Mouse (Mus musculus): ENCODE measurements at regions not wholly inside any gene's neighbourhood (a gene's known extent, or its start where the extent isn't known, plus 50 kb on each side); places are given as distances from the start of the nearest gene placed in this dataset.

GRCm38 (mm10) chr15:67673276-67673675 is 1172.6 kb upstream of the Lrrc6 start:
- H3K27me3 ChIP-seq (replicated peaks; ENCODE audit: control insufficient read depth, insufficient read depth, low read length): no peaks in the 10 kb centered on the region
- H3K27ac ChIP-seq (ENCODE audit: insufficient read depth, low read depth, low read length): no peak overlapping the region
- 98% methylated on average over 2 of the region's 2 CpGs for WGBS
- H3K4me3 ChIP-seq (ENCODE audit: insufficient read depth, low read depth, low read length): no peak overlapping the region
- H3K36me3 ChIP-seq (ENCODE audit: control insufficient read depth, insufficient read depth, low read length): no peaks in the 10 kb centered on the region
- H3K4me1 ChIP-seq (ENCODE audit: control insufficient read depth, insufficient read depth, low read length): no peaks in the 10 kb centered on the region
- no peak for DNase-seq
- TF ChIP-seq POLR2A (IDR thresholded peaks at IDR 0.05; ENCODE audit: low read depth, low read length): no peak

GRCm38 (mm10) chr15:67636155-67636554 is 1135.4 kb upstream of the Lrrc6 start:
- 4% methylated on average over 1 of the region's 1 CpGs for WGBS
- Histone ChIP-seq H3K4me3 (ENCODE audit: insufficient read depth, low read depth, low read length) (no peak overlapping the region), H3K4me1 (ENCODE audit: control insufficient read depth, insufficient read depth, low read length) (no peaks in the 10 kb centered on the region), H3K36me3 (ENCODE audit: control insufficient read depth, insufficient read depth, low read length) (no peaks in the 10 kb centered on the region), H3K27me3 (replicated peaks; ENCODE audit: control insufficient read depth, insufficient read depth, low read length) (no peaks in the 10 kb centered on the region; the same call in 1 of the 2 replicates), H3K27ac (ENCODE audit: insufficient read depth, low read depth, low read length) (no peak overlapping the region)
- TF ChIP-seq POLR2A (IDR thresholded peaks at IDR 0.05; ENCODE audit: low read depth, low read length): no peak
- TF ChIP-seq CTCF (conservative IDR thresholded peaks at IDR 0.05; ENCODE audit: insufficient read depth, insufficient read length, low read depth, low read length): no peak
- DNase-seq: no peak

DNA sequence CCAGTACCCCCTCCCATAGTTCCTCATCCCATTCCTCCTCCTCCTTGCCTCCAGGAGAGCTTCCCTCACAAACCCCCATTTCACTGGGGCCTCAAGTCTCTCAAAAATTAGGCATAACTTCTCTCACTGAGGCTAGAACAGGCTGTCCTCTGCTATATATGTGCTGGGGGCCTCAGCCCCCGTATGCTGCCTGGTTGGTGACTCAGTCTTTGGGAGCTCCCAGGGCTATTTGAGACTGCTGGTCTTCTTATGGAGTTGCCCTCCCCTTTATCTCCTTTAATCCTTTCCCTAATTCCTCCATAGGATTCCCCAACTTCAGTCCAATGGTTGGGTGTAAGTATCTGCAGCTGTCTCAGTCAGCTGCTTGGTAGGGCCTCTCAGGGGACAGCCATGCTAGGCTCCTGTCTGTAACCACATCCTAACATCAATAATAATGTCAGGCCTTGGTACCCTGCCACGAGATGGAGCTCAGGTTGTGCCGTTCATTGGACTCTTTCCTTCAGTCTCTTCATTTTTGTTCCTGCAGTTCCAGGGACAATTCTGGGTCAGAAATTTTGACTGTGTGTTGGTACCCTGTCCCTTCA is 1126.1 kb upstream of the Lrrc6 start:
- Histone ChIP-seq H3K36me3 (ENCODE audit: control insufficient read depth, insufficient read depth, low read length) (no peaks in the 10 kb centered on the region), H3K27me3 (replicated peaks; ENCODE audit: control insufficient read depth, insufficient read depth, low read length) (no peaks in the 10 kb centered on the region), H3K4me3 (ENCODE audit: insufficient read depth, low read depth, low read length) (no peak overlapping the region), H3K4me1 (ENCODE audit: control insufficient read depth, insufficient read depth, low read length) (no peaks in the 10 kb centered on the region), H3K27ac (ENCODE audit: insufficient read depth, low read depth, low read length) (no peak overlapping the region)
- TF ChIP-seq POLR2A (IDR thresholded peaks at IDR 0.05; ENCODE audit: low read depth, low read length): no peak
- TF ChIP-seq CTCF (conservative IDR thresholded peaks at IDR 0.05; ENCODE audit: insufficient read depth, insufficient read length, low read depth, low read length): no peak
- WGBS: 82% methylated on average over 3 of the region's 3 CpGs
- DNase-seq: no peak

- no peak for TF ChIP-seq CTCF (conservative IDR thresholded peaks at IDR 0.05; ENCODE audit: insufficient read depth, insufficient read length, low read depth, low read length)
- TF ChIP-seq POLR2A (IDR thresholded peaks at IDR 0.05; ENCODE audit: low read depth, low read length): no peak
- no peaks in the 10 kb centered on the region for H3K4me1 ChIP-seq (ENCODE audit: control insufficient read depth, insufficient read depth, low read length)
- no peak overlapping the region for H3K4me3 ChIP-seq (ENCODE audit: insufficient read depth, low read depth, low read length)
- no peak overlapping the region for H3K27ac ChIP-seq (ENCODE audit: insufficient read depth, low read depth, low read length)
- no peak for DNase-seq
- H3K36me3 ChIP-seq (ENCODE audit: control insufficient read depth, insufficient read depth, low read length): no peaks in the 10 kb centered on the region
- WGBS: 62% methylated on average over 3 of the region's 3 CpGs
- H3K27me3 ChIP-seq (replicated peaks; ENCODE audit: control insufficient read depth, insufficient read depth, low read length): no peaks in the 10 kb centered on the region
These were observed 1111.2 kb upstream of the Lrrc6 start for GRCm38 (mm10) chr15:67611896-67612295.

- H3K27ac ChIP-seq (ENCODE audit: insufficient read depth, low read depth, low read length): no peak overlapping the region
- TF ChIP-seq POLR2A (IDR thresholded peaks at IDR 0.05; ENCODE audit: low read depth, low read length): no peak
- TF ChIP-seq CTCF (conservative IDR thresholded peaks at IDR 0.05; ENCODE audit: insufficient read depth, insufficient read length, low read depth, low read length): no peak
- WGBS: 78% methylated on average over 4 of the region's 4 CpGs
- H3K27me3 ChIP-seq (replicated peaks; ENCODE audit: control insufficient read depth, insufficient read depth, low read length): no peaks in the 10 kb centered on the region
- no peaks in the 10 kb centered on the region for H3K4me1 ChIP-seq (ENCODE audit: control insufficient read depth, insufficient read depth, low read length)
- H3K4me3 ChIP-seq (ENCODE audit: insufficient read depth, low read depth, low read length): no peak overlapping the region
- no peaks in the 10 kb centered on the region for H3K36me3 ChIP-seq (ENCODE audit: control insufficient read depth, insufficient read depth, low read length)
- no peak for DNase-seq
These were observed 1097.7 kb upstream of the Lrrc6 start for GRCm38 (mm10) chr15:67598426-67598825.

- Histone ChIP-seq H3K27me3 (replicated peaks; ENCODE audit: control insufficient read depth, insufficient read depth, low read length) (no peaks in the 10 kb centered on the region), H3K36me3 (ENCODE audit: control insufficient read depth, insufficient read depth, low read length) (no peaks in the 10 kb centered on the region), H3K4me3 (ENCODE audit: insufficient read depth, low read depth, low read length) (no peak overlapping the region), H3K27ac (ENCODE audit: insufficient read depth, low read depth, low read length) (no peak overlapping the region), H3K4me1 (ENCODE audit: control insufficient read depth, insufficient read depth, low read length) (no peaks in the 10 kb centered on the region)
- TF ChIP-seq CTCF (conservative IDR thresholded peaks at IDR 0.05; ENCODE audit: insufficient read depth, insufficient read length, low read depth, low read length): no peak
- TF ChIP-seq POLR2A (IDR thresholded peaks at IDR 0.05; ENCODE audit: low read depth, low read length): no peak
- DNase-seq: no peak
- WGBS: 73% methylated on average over 1 of the region's 1 CpGs
These were observed 1075.9 kb upstream of the Lrrc6 start for GRCm38 (mm10) chr15:67576581-67576980.

GRCm38 (mm10) chr15:67571614-67572013 is 1070.9 kb upstream of the Lrrc6 start:
- no peaks in the 10 kb centered on the region for H3K4me1 ChIP-seq (ENCODE audit: control insufficient read depth, insufficient read depth, low read length)
- no peak for DNase-seq
- TF ChIP-seq POLR2A (IDR thresholded peaks at IDR 0.05; ENCODE audit: low read depth, low read length) (no peak), CTCF (conservative IDR thresholded peaks at IDR 0.05; ENCODE audit: insufficient read depth, insufficient read length, low read depth, low read length) (no peak)
- no peaks in the 10 kb centered on the region for H3K36me3 ChIP-seq (ENCODE audit: control insufficient read depth, insufficient read depth, low read length)
- H3K4me3 ChIP-seq (ENCODE audit: insufficient read depth, low read depth, low read length): no peak overlapping the region
- WGBS: 33% methylated on average over 1 of the region's 1 CpGs
- H3K27ac ChIP-seq (ENCODE audit: insufficient read depth, low read depth, low read length): no peak overlapping the region
- no peaks in the 10 kb centered on the region for H3K27me3 ChIP-seq (replicated peaks; ENCODE audit: control insufficient read depth, insufficient read depth, low read length)
